Mouse (Mus musculus): Measurements from ENCODE around the gene Svip. TPM values are rescaled to one million over a fixed set of nuclear protein-coding genes. Genes with fewer than 3 reads are reported as not detected.

Svip gene
- 13.7 and 17.8 TPM in 2 replicates for total RNA-seq (2023)

GRCm38 (mm10) chr7:52005511-52006295 lies at the start of gene Svip:
Gene Svip (minus strand): TSS chr7:52006018.

GRCm38 (mm10) chr7:52015628-52016027 lies 9.8 kb upstream of the Svip start, which contains the start of gene 1700015G11Rik:
Gene 1700015G11Rik (minus strand): TSS chr7:52015728.

Other genes starting within 250 kb of the Svip start
- 3.0 and 3.5 TPM in 2 replicates for gene Gas2, start 144.0 kb downstream of the Svip start, total RNA-seq (2023)
- gene Fancf, start 143.8 kb downstream of the Svip start, total RNA-seq (2023): 1.8 and 2.4 TPM in 2 replicates
- gene 1700015G11Rik, start 9.7 kb upstream of the Svip start, total RNA-seq (2023): not detected in 2 replicates